Mouse (Mus musculus): ENCODE measurements at regions not wholly inside any gene's neighbourhood (a gene's known extent, or its start where the extent isn't known, plus 50 kb on each side); places are given as distances from the start of the nearest gene placed in this dataset.

- Histone ChIP-seq H3K9me3 (no peaks in the 10 kb centered on the region), H3K27ac (replicated peaks) (no peak overlapping the region), H3K36me3 (no peaks in the 10 kb centered on the region), H3K9ac (replicated peaks) (no peak overlapping the region), H3K4me3 (no peak overlapping the region), H3K4me2 (replicated peaks) (no peak overlapping the region), H3K27me3 (no peaks in the 10 kb centered on the region), H3K4me1 (no peaks in the 10 kb centered on the region)
- WGBS, result 76% methylated on average over 5 of the region's 5 CpGs
- ATAC-seq (replicated peaks), result no peak
Observed at GRCm38 (mm10) chr3:35688111-35688510, 65.8 kb upstream of the Atp11b start.

DNA sequence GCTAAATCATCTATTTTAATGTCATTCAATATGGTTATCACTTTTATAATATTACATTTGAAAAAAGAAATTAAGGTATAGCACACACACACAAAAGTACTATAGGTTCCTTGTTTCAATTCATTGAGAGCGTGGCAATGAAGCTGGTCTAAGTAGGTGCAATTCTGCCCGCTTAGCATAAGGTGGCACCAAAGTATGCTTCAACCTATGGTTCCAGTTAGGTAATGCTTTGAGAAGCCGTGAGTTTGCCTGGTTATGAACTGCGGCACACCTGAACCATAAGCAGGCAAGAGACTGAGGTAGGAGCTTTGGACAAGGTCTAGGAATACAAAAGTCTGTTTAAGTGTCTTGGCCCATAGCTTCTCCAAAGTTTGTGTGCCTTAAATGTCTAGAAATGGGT is 65.1 kb upstream of the Atp11b start:
- H3K4me3 ChIP-seq, result no peak overlapping the region
- H3K27me3 ChIP-seq, result no peaks in the 10 kb centered on the region
- H3K4me2 ChIP-seq (replicated peaks), result no peak overlapping the region
- no peaks in the 10 kb centered on the region for H3K4me1 ChIP-seq
- H3K9ac ChIP-seq (replicated peaks), result no peak overlapping the region
- H3K27ac ChIP-seq (replicated peaks), result no peak overlapping the region
- ATAC-seq (replicated peaks), result peak; percentile 67; the same call in 1 of the 2 replicates
- 23% methylated on average over 4 of the region's 4 CpGs for WGBS
- no peaks in the 10 kb centered on the region for H3K36me3 ChIP-seq
- no peaks in the 10 kb centered on the region for H3K9me3 ChIP-seq

- 55% methylated on average over 6 of the region's 6 CpGs for WGBS
- Histone ChIP-seq H3K36me3 (no peaks in the 10 kb centered on the region), H3K9ac (replicated peaks) (no peak overlapping the region), H3K9me3 (no peaks in the 10 kb centered on the region), H3K4me3 (no peak overlapping the region), H3K4me2 (replicated peaks) (no peak overlapping the region), H3K27ac (replicated peaks) (no peak overlapping the region), H3K27me3 (no peaks in the 10 kb centered on the region), H3K4me1 (no peaks in the 10 kb centered on the region)
- ATAC-seq (replicated peaks), result peak; percentile 79
Observed at GRCm38 (mm10) chr3:35693039-35693438, 60.9 kb upstream of the Atp11b start.

- H3K4me1 ChIP-seq, result no peaks in the 10 kb centered on the region
- ATAC-seq (replicated peaks), result no peak
- no peak overlapping the region for H3K4me2 ChIP-seq (replicated peaks)
- no peak overlapping the region for H3K4me3 ChIP-seq
- H3K27me3 ChIP-seq, result no peaks in the 10 kb centered on the region
- H3K27ac ChIP-seq (replicated peaks), result no peak overlapping the region
- H3K9ac ChIP-seq (replicated peaks), result no peak overlapping the region
- WGBS, result 88% methylated on average over 12 of the region's 12 CpGs
- H3K36me3 ChIP-seq, result no peaks in the 10 kb centered on the region
- H3K9me3 ChIP-seq, result no peaks in the 10 kb centered on the region
Observed at GRCm38 (mm10) chr3:35693551-35693950, 60.4 kb upstream of the Atp11b start.

GRCm38 (mm10) chr3:35694241-35694640 is 59.7 kb upstream of the Atp11b start:
- H3K4me1 ChIP-seq, result no peaks in the 10 kb centered on the region
- no peaks in the 10 kb centered on the region for H3K9me3 ChIP-seq
- ATAC-seq (replicated peaks), result no peak
- H3K36me3 ChIP-seq, result no peaks in the 10 kb centered on the region
- no peak overlapping the region for H3K4me2 ChIP-seq (replicated peaks)
- no peaks in the 10 kb centered on the region for H3K27me3 ChIP-seq
- H3K27ac ChIP-seq (replicated peaks), result no peak overlapping the region
- H3K4me3 ChIP-seq, result no peak overlapping the region
- 64% methylated on average over 4 of the region's 4 CpGs for WGBS
- H3K9ac ChIP-seq (replicated peaks), result no peak overlapping the region

GRCm38 (mm10) chr3:35695859-35696258 is 58.0 kb upstream of the Atp11b start:
- no peak overlapping the region for H3K4me2 ChIP-seq (replicated peaks)
- H3K9ac ChIP-seq (replicated peaks), result no peak overlapping the region
- H3K9me3 ChIP-seq, result no peaks in the 10 kb centered on the region
- no peak overlapping the region for H3K27ac ChIP-seq (replicated peaks)
- H3K4me1 ChIP-seq, result no peaks in the 10 kb centered on the region
- 73% methylated on average over 3 of the region's 3 CpGs for WGBS
- no peak for ATAC-seq (replicated peaks)
- H3K36me3 ChIP-seq, result no peaks in the 10 kb centered on the region
- no peak overlapping the region for H3K4me3 ChIP-seq
- no peaks in the 10 kb centered on the region for H3K27me3 ChIP-seq

GRCm38 (mm10) chr3:35699266-35699665 is 54.6 kb upstream of the Atp11b start:
- H3K27me3 ChIP-seq, result no peaks in the 10 kb centered on the region
- no peak overlapping the region for H3K9ac ChIP-seq (replicated peaks)
- no peaks in the 10 kb centered on the region for H3K36me3 ChIP-seq
- no peak overlapping the region for H3K4me2 ChIP-seq (replicated peaks)
- WGBS, result 95% methylated on average over 2 of the region's 2 CpGs
- no peak overlapping the region for H3K27ac ChIP-seq (replicated peaks)
- H3K4me3 ChIP-seq, result no peak overlapping the region
- H3K4me1 ChIP-seq, result no peaks in the 10 kb centered on the region
- H3K9me3 ChIP-seq, result no peaks in the 10 kb centered on the region
- no peak for ATAC-seq (replicated peaks)

GRCm38 (mm10) chr3:35699979-35700378 is 53.9 kb upstream of the Atp11b start:
- H3K4me3 ChIP-seq, result no peak overlapping the region
- no peaks in the 10 kb centered on the region for H3K27me3 ChIP-seq
- H3K27ac ChIP-seq (replicated peaks), result no peak overlapping the region
- no peak for ATAC-seq (replicated peaks)
- no peaks in the 10 kb centered on the region for H3K4me1 ChIP-seq
- no peak overlapping the region for H3K9ac ChIP-seq (replicated peaks)
- H3K36me3 ChIP-seq, result no peaks in the 10 kb centered on the region
- no peaks in the 10 kb centered on the region for H3K9me3 ChIP-seq
- H3K4me2 ChIP-seq (replicated peaks), result no peak overlapping the region

DNA sequence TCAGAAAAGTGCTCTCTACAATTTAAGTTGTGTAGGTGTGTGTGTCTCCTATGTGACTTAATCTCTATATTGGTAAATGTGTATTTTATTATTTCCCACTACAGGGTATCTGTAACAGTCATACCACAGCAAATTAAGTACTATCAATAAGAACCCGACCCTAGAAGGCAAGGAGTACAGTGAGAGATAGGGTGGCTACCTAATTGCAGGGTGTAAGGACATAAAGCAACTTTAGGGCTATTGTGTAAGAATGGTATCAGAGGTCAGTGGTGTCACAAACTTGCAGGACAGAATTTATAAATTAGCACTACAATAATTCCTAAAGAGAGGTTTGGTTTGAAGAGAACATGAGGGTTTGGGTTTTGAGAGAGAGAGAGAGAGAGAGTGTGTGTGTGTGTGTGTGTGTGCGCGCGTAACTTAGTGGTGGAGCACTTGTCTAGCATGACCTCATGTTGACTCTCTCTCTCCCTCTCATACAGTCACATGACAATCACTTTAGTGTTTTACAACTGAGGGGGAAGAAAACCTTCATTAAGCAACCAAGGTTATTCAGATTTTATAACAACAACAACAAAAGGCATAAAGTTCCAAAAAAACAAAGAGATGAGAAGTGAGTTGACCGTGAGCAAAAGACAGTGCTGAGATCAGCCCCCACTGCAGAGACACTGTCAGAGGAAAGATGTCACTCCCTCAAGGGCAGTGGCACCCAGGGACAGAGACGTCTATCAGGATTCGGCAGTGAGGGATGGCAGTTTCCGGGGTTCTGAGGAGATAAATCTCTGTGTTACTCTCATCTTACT is 50.2 kb upstream of the Atp11b start:
- H3K36me3 ChIP-seq, result no peaks in the 10 kb centered on the region
- H3K4me1 ChIP-seq, result no peaks in the 10 kb centered on the region
- ATAC-seq (replicated peaks), result no peak
- H3K27ac ChIP-seq (replicated peaks), result no peak overlapping the region
- no peak overlapping the region for H3K9ac ChIP-seq (replicated peaks)
- H3K9me3 ChIP-seq, result no peaks in the 10 kb centered on the region
- no peak overlapping the region for H3K4me3 ChIP-seq
- no peak overlapping the region for H3K4me2 ChIP-seq (replicated peaks)
- 79% methylated on average over 8 of the region's 8 CpGs for WGBS
- H3K27me3 ChIP-seq, result no peaks in the 10 kb centered on the region

Measured in forebrain, embryonic 15.5 days (tissue).